Mouse (Mus musculus): ENCODE results near the gene Cadps. TPM values are rescaled to one million over a fixed set of nuclear protein-coding genes. Genes with fewer than 3 reads are reported as not detected.

The Cadps gene
- polyA plus RNA-seq, 1 experiment from 2014 or later = 1.9 TPM

GRCm38 (mm10) chr14:12821831-12822490, 918 bp downstream of the Cadps start:
- Histone ChIP-seq H3K9me3 (replicated peaks; ENCODE audit: control insufficient read depth, low read length) (no peaks in the 10 kb centered on the region; the same call in 1 of the 2 replicates), H3K4me1 (ENCODE audit: control insufficient read depth, insufficient read depth, low read length) (peaks cover 9% of the 10 kb centered on the region), H3K27me3 (ENCODE audit: control insufficient read depth, insufficient read depth, low read length) (peaks cover 6% of the 10 kb centered on the region; the same call in 1 of the 2 replicates), H3K9ac (ENCODE audit: low read depth, low read length) (peak overlapping the region; percentile 64; the same call in 1 of the 2 replicates), H3K4me3 (ENCODE audit: low read depth, low read length) (peak overlapping the region; percentile 54), H3K36me3 (ENCODE audit: control insufficient read depth, insufficient read depth, low read length) (no peaks in the 10 kb centered on the region), H3K27ac (ENCODE audit: low read depth, low read length) (peak overlapping the region; percentile 76), H3K4me2 (peak overlapping the region; percentile 94)
- ATAC-seq (replicated peaks; ENCODE audit: insufficient number of reproducible peaks, low FRiP score, low TSS enrichment) = peak; percentile 84
- under 1% methylated on average over 57 of the region's 58 CpGs for WGBS (ENCODE audit: insufficient replicate concordance)

GRCm38 (mm10) chr14:12821156-12821813, 1.6 kb downstream of the Cadps start:
- Histone ChIP-seq H3K27ac (ENCODE audit: low read depth, low read length) (peak overlapping the region; percentile 76), H3K4me1 (ENCODE audit: control insufficient read depth, insufficient read depth, low read length) (peaks cover 9% of the 10 kb centered on the region), H3K9me3 (replicated peaks; ENCODE audit: control insufficient read depth, low read length) (no peaks in the 10 kb centered on the region), H3K27me3 (ENCODE audit: control insufficient read depth, insufficient read depth, low read length) (peaks cover 6% of the 10 kb centered on the region; the same call in 1 of the 2 replicates), H3K36me3 (ENCODE audit: control insufficient read depth, insufficient read depth, low read length) (no peaks in the 10 kb centered on the region), H3K9ac (ENCODE audit: low read depth, low read length) (peak overlapping the region; percentile 64; the same call in 1 of the 2 replicates), H3K4me2 (peak overlapping the region; percentile 94), H3K4me3 (ENCODE audit: low read depth, low read length) (peak overlapping the region; percentile 54)
- 0 out of 2 replicates have a peak, but pooled peaks have one; percentile 31 for ATAC-seq (replicated peaks; ENCODE audit: insufficient number of reproducible peaks, low FRiP score, low TSS enrichment)
- 1% methylated on average over 13 of the region's 13 CpGs for WGBS (ENCODE audit: insufficient replicate concordance)

- H3K4me3 ChIP-seq (ENCODE audit: low read depth, low read length) = no peak overlapping the region
- no peaks in the 10 kb centered on the region for H3K9me3 ChIP-seq (replicated peaks; ENCODE audit: control insufficient read depth, low read length)
- H3K27me3 ChIP-seq (ENCODE audit: control insufficient read depth, insufficient read depth, low read length) = peaks cover 6% of the 10 kb centered on the region; the same call in 1 of the 2 replicates
- peaks cover 9% of the 10 kb centered on the region for H3K4me1 ChIP-seq (ENCODE audit: control insufficient read depth, insufficient read depth, low read length)
- ATAC-seq (replicated peaks; ENCODE audit: insufficient number of reproducible peaks, low FRiP score, low TSS enrichment) = no peak
- no peaks in the 10 kb centered on the region for H3K36me3 ChIP-seq (ENCODE audit: control insufficient read depth, insufficient read depth, low read length)
- no peak overlapping the region for H3K27ac ChIP-seq (ENCODE audit: low read depth, low read length)
- H3K4me2 ChIP-seq = peak overlapping the region; percentile 16
- H3K9ac ChIP-seq (ENCODE audit: low read depth, low read length) = no peak overlapping the region
- 16% methylated on average over 1 of the region's 1 CpGs for WGBS (ENCODE audit: insufficient replicate concordance)
These were observed 2.7 kb downstream of the Cadps start for GRCm38 (mm10) chr14:12820149-12820548.

GRCm38 (mm10) chr14:12818442-12818841, 4.4 kb downstream of the Cadps start:
- no peak overlapping the region for H3K9ac ChIP-seq (ENCODE audit: low read depth, low read length)
- no peaks in the 10 kb centered on the region for H3K9me3 ChIP-seq (replicated peaks; ENCODE audit: control insufficient read depth, low read length)
- H3K4me2 ChIP-seq = no peak overlapping the region
- 79% methylated on average over 1 of the region's 1 CpGs for WGBS (ENCODE audit: insufficient replicate concordance)
- ATAC-seq (replicated peaks; ENCODE audit: insufficient number of reproducible peaks, low FRiP score, low TSS enrichment) = no peak
- H3K27ac ChIP-seq (ENCODE audit: low read depth, low read length) = no peak overlapping the region
- H3K36me3 ChIP-seq (ENCODE audit: control insufficient read depth, insufficient read depth, low read length) = no peaks in the 10 kb centered on the region
- no peak overlapping the region for H3K4me3 ChIP-seq (ENCODE audit: low read depth, low read length)
- peaks cover 9% of the 10 kb centered on the region for H3K4me1 ChIP-seq (ENCODE audit: control insufficient read depth, insufficient read depth, low read length)
- H3K27me3 ChIP-seq (ENCODE audit: control insufficient read depth, insufficient read depth, low read length) = peaks cover 6% of the 10 kb centered on the region; the same call in 1 of the 2 replicates

DNA sequence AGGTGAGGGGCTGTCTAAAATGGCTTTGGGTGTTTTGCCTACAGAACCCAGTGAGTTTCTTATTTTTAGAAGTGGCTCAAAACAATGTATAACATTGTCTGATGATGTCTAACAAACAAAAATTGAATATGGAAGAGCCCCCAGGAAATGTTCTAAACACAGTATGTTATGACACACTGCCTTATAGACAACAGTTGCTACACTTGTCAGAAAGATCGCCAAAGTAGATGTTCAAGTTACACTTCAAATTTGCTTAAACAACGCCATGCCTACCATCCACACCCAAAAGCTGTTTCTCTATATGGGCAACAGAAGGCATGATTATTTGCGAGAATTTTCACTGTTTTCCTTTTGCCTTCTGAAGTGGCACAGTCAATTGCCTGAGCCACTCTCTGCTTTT, 10.8 kb downstream of the Cadps start:
- H3K27me3 ChIP-seq (ENCODE audit: control insufficient read depth, insufficient read depth, low read length) = no peaks in the 10 kb centered on the region
- no peak for ATAC-seq (replicated peaks; ENCODE audit: insufficient number of reproducible peaks, low FRiP score, low TSS enrichment)
- no peak overlapping the region for H3K9ac ChIP-seq (ENCODE audit: low read depth, low read length)
- no peak overlapping the region for H3K4me3 ChIP-seq (ENCODE audit: low read depth, low read length)
- no peak overlapping the region for H3K27ac ChIP-seq (ENCODE audit: low read depth, low read length)
- no peak overlapping the region for H3K4me2 ChIP-seq
- WGBS (ENCODE audit: insufficient replicate concordance) = 83% methylated on average over 3 of the region's 3 CpGs
- H3K4me1 ChIP-seq (ENCODE audit: control insufficient read depth, insufficient read depth, low read length) = no peaks in the 10 kb centered on the region; the same call in none of the 2 replicates
- no peaks in the 10 kb centered on the region for H3K36me3 ChIP-seq (ENCODE audit: control insufficient read depth, insufficient read depth, low read length)
- no peaks in the 10 kb centered on the region for H3K9me3 ChIP-seq (replicated peaks; ENCODE audit: control insufficient read depth, low read length)

GRCm38 (mm10) chr14:12802995-12803394, 19.9 kb downstream of the Cadps start:
- 45% methylated on average over 1 of the region's 1 CpGs for WGBS (ENCODE audit: insufficient replicate concordance)
- 0 out of 2 replicates have a peak, but pooled peaks cover 3% of the 10 kb centered on the region for H3K4me1 ChIP-seq (ENCODE audit: control insufficient read depth, insufficient read depth, low read length)
- H3K9me3 ChIP-seq (replicated peaks; ENCODE audit: control insufficient read depth, low read length) = no peaks in the 10 kb centered on the region
- no peaks in the 10 kb centered on the region for H3K36me3 ChIP-seq (ENCODE audit: control insufficient read depth, insufficient read depth, low read length)
- H3K27ac ChIP-seq (ENCODE audit: low read depth, low read length) = no peak overlapping the region
- no peak overlapping the region for H3K4me3 ChIP-seq (ENCODE audit: low read depth, low read length)
- ATAC-seq (replicated peaks; ENCODE audit: insufficient number of reproducible peaks, low FRiP score, low TSS enrichment) = 0 out of 2 replicates have a peak, but pooled peaks have one; percentile 49
- no peak overlapping the region for H3K9ac ChIP-seq (ENCODE audit: low read depth, low read length)
- no peaks in the 10 kb centered on the region for H3K27me3 ChIP-seq (ENCODE audit: control insufficient read depth, insufficient read depth, low read length)
- H3K4me2 ChIP-seq = no peak overlapping the region

DNA sequence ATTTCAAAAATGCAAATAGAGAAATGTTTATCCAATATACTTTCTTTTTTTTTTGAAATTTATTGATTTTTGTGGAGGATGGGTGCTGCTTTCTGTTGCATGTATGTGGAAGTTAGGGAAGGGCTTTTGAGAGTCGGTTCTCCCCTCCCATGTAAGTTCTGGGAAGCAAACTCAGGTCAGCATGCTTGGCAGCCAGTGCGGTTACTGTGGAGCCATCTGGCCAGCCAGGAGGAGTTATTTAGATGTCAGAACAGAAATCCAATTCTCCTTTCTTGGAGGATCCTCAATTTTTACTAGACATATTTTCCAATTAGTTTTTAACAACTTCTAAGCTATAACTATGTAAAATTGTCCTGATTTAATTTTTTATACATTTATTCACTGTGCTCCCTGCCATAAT, 21.8 kb downstream of the Cadps start:
- no peaks in the 10 kb centered on the region for H3K36me3 ChIP-seq (ENCODE audit: control insufficient read depth, insufficient read depth, low read length)
- H3K27ac ChIP-seq (ENCODE audit: low read depth, low read length) = no peak overlapping the region
- no peak overlapping the region for H3K4me2 ChIP-seq
- no peaks in the 10 kb centered on the region for H3K27me3 ChIP-seq (ENCODE audit: control insufficient read depth, insufficient read depth, low read length)
- H3K9me3 ChIP-seq (replicated peaks; ENCODE audit: control insufficient read depth, low read length) = no peaks in the 10 kb centered on the region
- no peak overlapping the region for H3K4me3 ChIP-seq (ENCODE audit: low read depth, low read length)
- H3K4me1 ChIP-seq (ENCODE audit: control insufficient read depth, insufficient read depth, low read length) = 0 out of 2 replicates have a peak, but pooled peaks cover 3% of the 10 kb centered on the region
- no peak overlapping the region for H3K9ac ChIP-seq (ENCODE audit: low read depth, low read length)
- ATAC-seq (replicated peaks; ENCODE audit: insufficient number of reproducible peaks, low FRiP score, low TSS enrichment) = no peak
- WGBS (ENCODE audit: insufficient replicate concordance) = 73% methylated on average over 2 of the region's 2 CpGs

GRCm38 (mm10) chr14:12798926-12799325, 24.0 kb downstream of the Cadps start:
- no peak overlapping the region for H3K4me3 ChIP-seq (ENCODE audit: low read depth, low read length)
- no peaks in the 10 kb centered on the region for H3K36me3 ChIP-seq (ENCODE audit: control insufficient read depth, insufficient read depth, low read length)
- 0 out of 2 replicates have a peak, but pooled peaks cover 3% of the 10 kb centered on the region for H3K4me1 ChIP-seq (ENCODE audit: control insufficient read depth, insufficient read depth, low read length)
- ATAC-seq (replicated peaks; ENCODE audit: insufficient number of reproducible peaks, low FRiP score, low TSS enrichment) = no peak
- H3K27ac ChIP-seq (ENCODE audit: low read depth, low read length) = no peak overlapping the region
- no peaks in the 10 kb centered on the region for H3K27me3 ChIP-seq (ENCODE audit: control insufficient read depth, insufficient read depth, low read length)
- no peak overlapping the region for H3K4me2 ChIP-seq
- H3K9ac ChIP-seq (ENCODE audit: low read depth, low read length) = no peak overlapping the region
- no peaks in the 10 kb centered on the region for H3K9me3 ChIP-seq (replicated peaks; ENCODE audit: control insufficient read depth, low read length)
